Mouse (Mus musculus) frontal cortex, postnatal 14 days (tissue): ENCODE results near the gene Ddah2.

ENCODE experiments used
- DNase-seq, 2 experiments: peaks; one replicate each; pipeline ENCODE4 v3.0.0; 2022; ENCODE audit warnings: low spot score in 2 of 2

Gene Ddah2

GRCm38 (mm10) chr17:35103221-35103690 is 44.4 kb downstream of the Ddah2 start:
- DNase-seq: no peak

- no peak for DNase-seq
Measured at GRCm38 (mm10) chr17:35104079-35104478, 45.2 kb downstream of the Ddah2 start.

- DNase-seq: no peak
Measured at GRCm38 (mm10) chr17:35104754-35105153, 45.9 kb downstream of the Ddah2 start.

- no peak for DNase-seq
Measured at GRCm38 (mm10) chr17:35105740-35106389, 47.0 kb downstream of the Ddah2 start.

- no peak for DNase-seq
Measured at GRCm38 (mm10) chr17:35106522-35106921, 47.7 kb downstream of the Ddah2 start.

- DNase-seq: no peak
Measured at GRCm38 (mm10) chr17:35108097-35108496, 49.3 kb downstream of the Ddah2 start, which contains the start of gene Ly6g5c. Gene Ly6g5c, plus strand, starts transcription at chr17:35108279.
